Mouse (Mus musculus) kidney, adult 2 months (tissue): Measurements from ENCODE around the gene Galnt17. TPM values are rescaled to one million over a fixed set of nuclear protein-coding genes. Genes with fewer than 3 reads are reported as not detected.

ENCODE experiments used
- DNase-seq: peaks from one replicate; pipeline ENCODE4 v3.0.0; 2021
- H3K27ac ChIP-seq: fragments of 200-500 bp; 2 replicates; pipeline ENCODE4 v1.5.1; 2012; ENCODE audit warnings: low read depth, low read length, control low read depth, inconsistent platforms; ENCODE audit not compliant: insufficient read depth
- H3K27me3 ChIP-seq: fragments of 200-500 bp; replicated peaks from 2 replicates; pipeline ENCODE4 v1.6.1; 2012; ENCODE audit warnings: mild to moderate bottlenecking, moderate library complexity, low read length, inconsistent platforms; ENCODE audit not compliant: control insufficient read depth, insufficient read depth
- H3K36me3 ChIP-seq: fragments of 200-500 bp; 2 replicates; pipeline ENCODE4 v1.6.1; 2012; ENCODE audit warnings: mild to moderate bottlenecking, moderate library complexity, low read length, inconsistent platforms; ENCODE audit not compliant: control insufficient read depth, insufficient read depth
- H3K4me1 ChIP-seq: fragments of 200-500 bp; 2 replicates; pipeline ENCODE4 v1.6.1; 2011; ENCODE audit warnings: low read length; ENCODE audit not compliant: control insufficient read depth, insufficient read depth
- H3K4me3 ChIP-seq: fragments of 200-500 bp; 2 replicates; pipeline ENCODE4 v1.5.1; 2011; ENCODE audit warnings: mild to moderate bottlenecking, low read depth, low read length, control low read depth; ENCODE audit not compliant: insufficient read depth
- CTCF ChIP-seq: fragments of 200-500 bp; conservative IDR thresholded peaks from 2 replicates; pipeline ENCODE4 v1.5.1; 2011; ENCODE audit warnings: low read depth, mild to moderate bottlenecking, control low read depth, low read length, moderate library complexity, mixed read lengths; ENCODE audit not compliant: insufficient read depth, insufficient read length
- POLR2A ChIP-seq: fragments of 200-500 bp; IDR thresholded peaks from one replicate; pipeline ENCODE4 v1.6.1; 2011; ENCODE audit warnings: low read depth, low read length, control low read depth
- whole genome bisulfite sequencing: fragments of 180-500 bp; shearing (Covaris S2); methylation state at CpG from one replicate; pipeline ENCODE4 v1.1.7; 2018; 5-methylcytosine and 5-hydroxymethylcytosine counted together
- polyA plus RNA-seq: library from polyadenylated mRNA; depleted of rRNA; stranded (reverse); fragments of >200 nt; gene quantifications from 2 replicates; pipeline ENCODE4 v1.2.3, GENCODE M21; 2012

Gene Galnt17
- polyA plus RNA-seq, 1 experiment = 0.50 TPM

- no peak for DNase-seq
- Histone ChIP-seq H3K4me1 (no peaks in the 10 kb centered on the region), H3K4me3 (no peak overlapping the region), H3K27ac (no peak overlapping the region), H3K36me3 (no peaks in the 10 kb centered on the region), H3K27me3 (no peaks in the 10 kb centered on the region)
- WGBS = 91% methylated on average over 1 of the region's 1 CpGs
- TF ChIP-seq CTCF = peak; percentile 45
- TF ChIP-seq POLR2A = no peak
These were observed 438.4 kb downstream of the Galnt17 start for GRCm38 (mm10) chr5:130869869-130870268.

GRCm38 (mm10) chr5:130862302-130862701 lies 446.0 kb downstream of the Galnt17 start:
- 51% methylated on average over 5 of the region's 5 CpGs for WGBS

GRCm38 (mm10) chr5:130859736-130860135 lies 448.6 kb downstream of the Galnt17 start:
- no peak for DNase-seq
- TF ChIP-seq CTCF (peak; percentile 36), POLR2A (no peak)
- H3K36me3 ChIP-seq = no peaks in the 10 kb centered on the region
- no peaks in the 10 kb centered on the region for H3K27me3 ChIP-seq
- 45% methylated on average over 5 of the region's 6 CpGs for WGBS
- H3K4me1 ChIP-seq = no peaks in the 10 kb centered on the region
- H3K4me3 ChIP-seq = no peak overlapping the region
- no peak overlapping the region for H3K27ac ChIP-seq

More at GRCm38 (mm10) chr5:130862302-130862701, 446.0 kb downstream of the Galnt17 start:
- Histone ChIP-seq H3K36me3 (no peaks in the 10 kb centered on the region), H3K27ac (no peak overlapping the region), H3K27me3 (no peaks in the 10 kb centered on the region), H3K4me3 (no peak overlapping the region), H3K4me1 (no peaks in the 10 kb centered on the region)
- DNase-seq = peak; percentile 12
- no peak for TF ChIP-seq POLR2A
- peak; percentile 31; the same call in 1 of the 2 replicates for TF ChIP-seq CTCF

DNA sequence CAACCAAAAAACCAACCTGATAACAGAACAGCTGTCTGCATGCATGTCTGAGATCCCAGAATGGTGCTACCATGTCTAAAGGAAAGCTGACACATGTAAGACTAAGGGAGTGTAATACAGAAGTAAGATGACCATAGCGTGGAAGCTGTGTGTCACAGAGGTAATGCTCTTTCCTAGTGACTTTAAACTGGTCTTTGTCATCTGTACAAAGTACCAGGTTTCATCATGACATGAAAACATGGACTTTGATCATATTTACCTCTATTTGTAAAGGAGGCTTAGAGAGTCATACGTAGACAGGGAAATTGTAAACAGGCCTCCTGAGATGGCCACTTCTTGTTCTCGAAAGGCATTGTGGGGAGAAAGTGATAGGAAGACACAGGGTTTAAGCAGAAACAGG lies 449.6 kb downstream of the Galnt17 start:
- no peak overlapping the region for H3K4me3 ChIP-seq
- no peak overlapping the region for H3K27ac ChIP-seq
- 68% methylated on average over 3 of the region's 3 CpGs for WGBS
- no peaks in the 10 kb centered on the region for H3K36me3 ChIP-seq
- no peaks in the 10 kb centered on the region for H3K4me1 ChIP-seq
- no peaks in the 10 kb centered on the region for H3K27me3 ChIP-seq
- DNase-seq = no peak
- TF ChIP-seq POLR2A (no peak), CTCF (no peak)

DNA sequence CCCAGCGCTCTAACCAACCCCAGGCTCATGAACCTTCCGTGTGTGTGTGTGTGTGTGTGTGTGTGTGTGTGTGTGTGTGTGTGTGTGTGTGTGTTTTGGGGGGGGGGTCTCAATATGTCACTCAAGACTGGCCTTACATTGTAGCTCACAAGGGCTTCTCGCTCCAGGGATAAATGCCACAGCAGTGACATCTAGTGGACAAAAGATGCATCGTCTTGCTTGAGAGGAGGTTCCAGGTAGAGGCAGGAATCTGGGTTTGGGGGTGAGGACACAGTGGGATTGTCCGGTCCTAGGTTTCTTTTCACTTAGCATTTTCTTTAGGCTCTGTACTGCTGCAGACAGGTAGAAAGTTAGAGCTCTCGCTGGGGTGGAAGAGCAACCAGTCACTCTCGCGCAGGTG lies 450.1 kb downstream of the Galnt17 start:
- H3K27me3 ChIP-seq = no peaks in the 10 kb centered on the region
- WGBS = 32% methylated on average over 8 of the region's 8 CpGs
- no peaks in the 10 kb centered on the region for H3K4me1 ChIP-seq
- TF ChIP-seq CTCF (peak; percentile 75), POLR2A (no peak)
- DNase-seq = peak; percentile 24
- no peak overlapping the region for H3K27ac ChIP-seq
- no peak overlapping the region for H3K4me3 ChIP-seq
- H3K36me3 ChIP-seq = no peaks in the 10 kb centered on the region

- 80% methylated on average over 7 of the region's 7 CpGs for WGBS
- H3K27me3 ChIP-seq = no peaks in the 10 kb centered on the region
- H3K4me3 ChIP-seq = no peak overlapping the region
- H3K36me3 ChIP-seq = no peaks in the 10 kb centered on the region
- TF ChIP-seq CTCF (no peak), POLR2A (no peak)
- no peak overlapping the region for H3K27ac ChIP-seq
- DNase-seq = no peak
- no peaks in the 10 kb centered on the region for H3K4me1 ChIP-seq
These were observed 453.9 kb downstream of the Galnt17 start for GRCm38 (mm10) chr5:130854430-130854829.

GRCm38 (mm10) chr5:130853371-130853770 lies 454.9 kb downstream of the Galnt17 start:
- WGBS = under 1% methylated on average over 10 of the region's 10 CpGs
- Histone ChIP-seq H3K4me3 (no peak overlapping the region), H3K27me3 (no peaks in the 10 kb centered on the region), H3K4me1 (no peaks in the 10 kb centered on the region), H3K27ac (no peak overlapping the region), H3K36me3 (no peaks in the 10 kb centered on the region)
- peak; percentile 83 for DNase-seq
- TF ChIP-seq CTCF (peak; percentile 100), POLR2A (no peak)

GRCm38 (mm10) chr5:130852182-130852581 lies 456.1 kb downstream of the Galnt17 start:
- Histone ChIP-seq H3K36me3 (no peaks in the 10 kb centered on the region), H3K4me3 (no peak overlapping the region), H3K27me3 (no peaks in the 10 kb centered on the region), H3K27ac (no peak overlapping the region), H3K4me1 (no peaks in the 10 kb centered on the region)
- TF ChIP-seq CTCF (no peak), POLR2A (no peak)
- DNase-seq = no peak
- WGBS = 14% methylated on average over 11 of the region's 11 CpGs
